Mouse (Mus musculus) MEL (cell line): ENCODE measurements around the gene Psd. TPM values are rescaled to one million over a fixed set of nuclear protein-coding genes. Genes with fewer than 3 reads are reported as not detected.

Source experiments
- DNase-seq: peaks from one replicate; pipeline ENCODE4 v3.0.0; 2011; ENCODE audit warnings: low read depth, low spot score
- H3K27ac ChIP-seq: 2 replicates; pipeline ENCODE4 v1.5.1; 2012; ENCODE audit warnings: low read depth, mild to moderate bottlenecking, control low read depth, low read length, moderate library complexity; ENCODE audit not compliant: control insufficient read depth
- H3K27me3 ChIP-seq, 2 experiments: fragments of 150-350 bp in 1 of 2; sonication (generic) in 1 of 2; 2 replicates each; pipeline ENCODE4 v1.6.1; 2012; ENCODE audit warnings: low read length in 2 of 2, mild to moderate bottlenecking in 2 of 2, improper control_type of control experiment in 1 of 2, moderate library complexity in 1 of 2; ENCODE audit not compliant: insufficient read depth in 2 of 2, control insufficient read depth in 1 of 2
- H3K36me3 ChIP-seq, 2 experiments: 2 replicates each; pipeline ENCODE4 v1.6.1; 2012 to 2014; ENCODE audit warnings: low read length in 2 of 2, improper control_type of control experiment in 1 of 2, inconsistent platforms in 1 of 2, mild to moderate bottlenecking in 1 of 2; ENCODE audit not compliant: insufficient read depth in 2 of 2, control insufficient read depth in 1 of 2
- H3K4me1 ChIP-seq, 2 experiments: fragments of 150-350 bp in 1 of 2; sonication (generic) in 1 of 2; 2 replicates each; pipeline ENCODE4 v1.6.1; 2012; ENCODE audit warnings: low read length in 2 of 2, improper control_type of control experiment in 1 of 2, mild to moderate bottlenecking in 1 of 2; ENCODE audit not compliant: insufficient read depth in 2 of 2, control insufficient read depth in 1 of 2
- H3K4me3 ChIP-seq, 2 experiments: fragments of 150-350 bp in 1 of 2; sonication (generic) in 1 of 2; 2 replicates each; pipeline ENCODE4 v1.5.1; 2012; ENCODE audit warnings: low read depth in 2 of 2, low read length in 2 of 2, mild to moderate bottlenecking in 2 of 2, moderate library complexity in 2 of 2, control low read depth in 1 of 2, improper control_type of control experiment in 1 of 2; ENCODE audit not compliant: control insufficient read depth in 1 of 2, insufficient read depth in 1 of 2
- H3K79me2 ChIP-seq: 2 replicates; pipeline ENCODE4 v1.6.1; 2012; ENCODE audit warnings: mild to moderate bottlenecking, low read length, moderate library complexity; ENCODE audit not compliant: control insufficient read depth, poor library complexity, insufficient read depth
- H3K9ac ChIP-seq: 2 replicates; pipeline ENCODE4 v1.6.1; 2012; ENCODE audit warnings: low read depth, mild to moderate bottlenecking, control low read depth, low read length, moderate library complexity; ENCODE audit not compliant: control insufficient read depth, poor library complexity, severe bottlenecking
- H3K9me3 ChIP-seq: fragments of 150-350 bp; sonication (generic); replicated peaks from 2 replicates; pipeline ENCODE4 v1.6.1; 2012; ENCODE audit warnings: mild to moderate bottlenecking, low read length, improper control_type of control experiment, moderate library complexity; ENCODE audit not compliant: insufficient read depth
- CHD1 ChIP-seq: IDR thresholded peaks from 2 replicates; pipeline ENCODE4 v1.6.1; 2012; ENCODE audit warnings: low read depth, mild to moderate bottlenecking, inconsistent platforms, low read length, improper control_type of control experiment
- CHD2 ChIP-seq: IDR thresholded peaks from 2 replicates; pipeline ENCODE4 v1.6.1; 2011; ENCODE audit warnings: low read length, improper control_type of control experiment
- ELF1 ChIP-seq: IDR thresholded peaks from 2 replicates; pipeline ENCODE4 v1.6.1; 2014; ENCODE audit warnings: low read depth, mild to moderate bottlenecking, inconsistent platforms, low read length, improper control_type of control experiment, moderate library complexity
- EP300 ChIP-seq, 2 experiments: IDR thresholded peaks; 2 replicates each; pipeline ENCODE4 v1.6.1; 2011; ENCODE audit warnings: improper control_type of control experiment in 2 of 2, low read length in 2 of 2, low read depth in 1 of 2, mild to moderate bottlenecking in 1 of 2
- MAZ ChIP-seq: IDR thresholded peaks from 2 replicates; pipeline ENCODE4 v1.6.1; 2012; ENCODE audit warnings: low read depth, mild to moderate bottlenecking, inconsistent platforms, low read length, improper control_type of control experiment
- MXI1 ChIP-seq: IDR thresholded peaks from 2 replicates; pipeline ENCODE4 v1.6.1; 2011; ENCODE audit warnings: mild to moderate bottlenecking, low read depth, low read length, improper control_type of control experiment
- MYC ChIP-seq: IDR thresholded peaks from 2 replicates; pipeline ENCODE4 v1.6.1; 2011; ENCODE audit warnings: low read depth, mild to moderate bottlenecking, low read length, improper control_type of control experiment, moderate library complexity
- NRF1 ChIP-seq: IDR thresholded peaks from 2 replicates; pipeline ENCODE4 v1.6.1; 2014; ENCODE audit warnings: low read depth, mild to moderate bottlenecking, inconsistent platforms, low read length, improper control_type of control experiment, moderate library complexity; ENCODE audit not compliant: poor library complexity, insufficient read depth, severe bottlenecking
- POLR2A ChIP-seq, 2 experiments: IDR thresholded peaks; 2 replicates each; pipeline ENCODE4 v1.6.1; 2011 to 2012; ENCODE audit warnings: low read length in 2 of 2, mild to moderate bottlenecking in 2 of 2, control low read depth in 1 of 2, improper control_type of control experiment in 1 of 2, low read depth in 1 of 2, moderate library complexity in 1 of 2; ENCODE audit not compliant: control insufficient read depth in 1 of 2, insufficient read depth in 1 of 2, poor library complexity in 1 of 2
- POLR2AphosphoS2 ChIP-seq: IDR thresholded peaks from 2 replicates; pipeline ENCODE4 v1.6.1; 2011; ENCODE audit warnings: low read length, improper control_type of control experiment
- SMC3 ChIP-seq: IDR thresholded peaks from 2 replicates; pipeline ENCODE4 v1.6.1; 2011; ENCODE audit warnings: low read depth, low read length, improper control_type of control experiment
- TAL1 ChIP-seq: IDR thresholded peaks from 2 replicates; pipeline ENCODE4 v1.6.1; 2012; ENCODE audit warnings: mild to moderate bottlenecking, inconsistent platforms, low read length, moderate library complexity, mixed read lengths
- TBP ChIP-seq: IDR thresholded peaks from 2 replicates; pipeline ENCODE4 v1.8.0; 2011; ENCODE audit warnings: low read depth, low read length, improper control_type of control experiment
- UBTF ChIP-seq: IDR thresholded peaks from 2 replicates; pipeline ENCODE4 v1.6.1; 2012; ENCODE audit warnings: low read depth, mild to moderate bottlenecking, inconsistent platforms, low read length, improper control_type of control experiment, moderate library complexity, borderline replicate concordance; ENCODE audit not compliant: insufficient read depth
- ZC3H11A ChIP-seq: IDR thresholded peaks from 2 replicates; pipeline ENCODE4 v1.6.1; 2012; ENCODE audit warnings: low read depth, mild to moderate bottlenecking, inconsistent platforms, low read length, improper control_type of control experiment
- polyA plus RNA-seq, 2 experiments: library from polyadenylated mRNA; stranded (reverse) in 1 of 2; unstranded in 1 of 2; fragments of >175 nt in 1 of 2; fragments of >200 nt in 1 of 2; gene quantifications; 2 replicates each; pipeline versions ENCODE4 v1.2.1 to v1.2.4; 2012; ENCODE audit warnings: low replicate concordance in 2 of 2, low read depth in 1 of 2; ENCODE audit not compliant: insufficient read length in 2 of 2, insufficient read depth in 1 of 2, missing spikeins in 1 of 2
- total RNA-seq: library from RNA; depleted of rRNA; stranded (reverse); fragments of 300-350 nt; gene quantifications from 2 replicates; pipeline ENCODE4 v1.2.3, GENCODE M21; 2012

The Psd gene
- total and polyA plus RNA-seq, 3 experiments, result 4.5 to 17.2 TPM; not detected in 1

DNA sequence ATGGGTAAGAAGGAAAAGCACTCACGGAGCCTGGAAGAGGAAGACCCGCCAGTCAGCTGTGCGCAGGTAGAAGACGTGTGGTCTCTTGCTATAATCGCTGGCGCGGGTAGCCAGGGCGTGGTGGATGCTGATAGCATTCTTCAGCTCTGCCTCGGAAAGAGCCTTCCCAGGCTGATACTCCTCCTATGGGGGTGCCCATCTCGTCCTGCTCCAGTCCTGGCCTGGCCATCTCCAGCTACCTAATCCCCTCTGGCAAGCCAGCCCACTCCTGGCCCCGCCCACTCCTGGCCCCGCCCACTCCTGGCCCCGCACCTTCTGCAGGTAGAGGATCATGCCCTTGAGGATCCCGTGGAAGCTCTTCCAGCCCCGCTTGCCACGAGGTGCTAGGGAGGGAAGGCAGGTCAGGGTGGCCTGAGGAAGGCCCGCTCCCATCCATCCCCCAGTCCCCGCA lies 12.8 kb downstream of the Psd start (continued):
- no peak for TF ChIP-seq TBP
- TF ChIP-seq SMC3, result no peak
- no peak for TF ChIP-seq ELF1
- 0 out of 2 replicates have a peak, but pooled peaks have one; percentile 24 for TF ChIP-seq NRF1
- no peak for TF ChIP-seq MYC
- TF ChIP-seq CHD2, result no peak
- no peak for TF ChIP-seq ZC3H11A
- TF ChIP-seq UBTF, result no peak
- TF ChIP-seq MXI1, result 0 out of 2 replicates have a peak, but pooled peaks have one; percentile 47
- TF ChIP-seq POLR2AphosphoS2, result no peak
- peak; percentile 70 for TF ChIP-seq TAL1
- TF ChIP-seq MAZ, result 0 out of 2 replicates have a peak, but pooled peaks have one; percentile 7
- no peak for TF ChIP-seq CHD1
- peak; percentile 63 to 67 for TF ChIP-seq EP300 (IDR thresholded peaks at IDR 0.05; ENCODE audit: low read depth in 1 of 2, low read length in 2 of 2)
- TF ChIP-seq, all 39 proteins: peak for 10

DNA sequence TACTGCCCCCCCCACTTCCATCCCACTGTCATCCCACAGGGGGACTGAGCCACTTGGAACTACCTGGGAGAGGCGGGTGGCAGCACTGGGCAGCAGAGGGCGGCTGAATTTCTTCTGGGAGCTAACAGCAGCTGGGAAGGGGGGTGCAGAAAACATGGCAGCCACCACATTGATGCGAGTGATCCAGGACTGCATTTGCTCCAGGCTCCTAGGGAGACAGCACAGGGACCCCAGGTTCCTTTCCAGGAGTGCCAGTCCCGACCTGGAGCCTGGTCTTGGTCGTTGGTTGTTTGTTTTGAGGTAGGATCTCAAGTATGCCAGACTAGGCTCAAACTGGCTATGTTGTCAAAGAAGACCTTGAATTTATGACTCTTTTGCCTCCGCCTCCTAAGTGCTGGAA lies 13.4 kb downstream of the Psd start:
- Histone ChIP-seq H3K27ac (no peak overlapping the region), H3K27me3 (no peaks in the 10 kb centered on the region), H3K9ac (no peak overlapping the region), H3K4me1 (peaks cover 14 to 30% of the 10 kb centered on the region in 2 experiments), H3K36me3 (peaks cover 0 to 16% of the 10 kb centered on the region in 2 experiments; a peak in 2 of 4 replicates), H3K4me3 (no peak overlapping the region), H3K9me3 (no peaks in the 10 kb centered on the region), H3K79me2 (no peaks in the 10 kb centered on the region)
- TF ChIP-seq EP300 (IDR thresholded peaks at IDR 0.05; ENCODE audit: low read depth in 1 of 2, low read length in 2 of 2) (no peak), POLR2A (IDR thresholded peaks at IDR 0.05; ENCODE audit: control insufficient read depth in 1 of 2, insufficient read depth in 1 of 2, low read depth in 1 of 2, low read length in 2 of 2, poor library complexity in 1 of 2) (0 out of 4 replicates have a peak, but pooled peaks of 1 of the 2 experiments have one; percentile 12)
- DNase-seq, result no peak

DNA sequence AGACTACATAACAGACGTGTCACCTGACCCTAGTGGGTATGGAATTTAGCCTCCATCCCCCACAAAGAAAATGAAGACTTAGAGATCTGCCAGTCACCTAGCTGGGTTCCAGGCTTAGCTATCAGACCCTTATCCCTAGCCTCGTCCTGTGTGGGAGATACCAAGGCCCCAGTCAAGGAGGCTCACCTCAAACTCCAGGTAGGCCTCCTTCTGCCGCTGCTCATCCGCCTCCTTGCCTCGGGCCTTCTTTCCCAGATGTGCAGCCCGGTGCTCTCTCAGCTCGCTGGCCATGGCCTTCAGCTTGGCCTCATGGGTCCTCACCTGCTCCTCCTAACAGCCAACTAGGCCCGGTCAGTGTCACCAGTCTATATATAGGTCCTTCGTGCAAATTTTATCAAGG lies 13.8 kb downstream of the Psd start:
- Histone ChIP-seq H3K27ac (no peak overlapping the region), H3K9ac (no peak overlapping the region), H3K27me3 (no peaks in the 10 kb centered on the region), H3K79me2 (no peaks in the 10 kb centered on the region), H3K36me3 (peaks cover 0 to 16% of the 10 kb centered on the region in 2 experiments; a peak in 2 of 4 replicates), H3K4me3 (no peak overlapping the region), H3K4me1 (peaks cover 14 to 30% of the 10 kb centered on the region in 2 experiments), H3K9me3 (no peaks in the 10 kb centered on the region)
- DNase-seq, result no peak
- TF ChIP-seq ZC3H11A, result no peak
- no peak for TF ChIP-seq SMC3
